Mouse (Mus musculus) kidney, postnatal 14 days (tissue): Measurements from ENCODE around the gene Iba57.

Experiments
- DNase-seq: peaks from one replicate; pipeline ENCODE4 v3.0.0; 2022; ENCODE audit warnings: mixed read lengths

Gene Iba57

DNA sequence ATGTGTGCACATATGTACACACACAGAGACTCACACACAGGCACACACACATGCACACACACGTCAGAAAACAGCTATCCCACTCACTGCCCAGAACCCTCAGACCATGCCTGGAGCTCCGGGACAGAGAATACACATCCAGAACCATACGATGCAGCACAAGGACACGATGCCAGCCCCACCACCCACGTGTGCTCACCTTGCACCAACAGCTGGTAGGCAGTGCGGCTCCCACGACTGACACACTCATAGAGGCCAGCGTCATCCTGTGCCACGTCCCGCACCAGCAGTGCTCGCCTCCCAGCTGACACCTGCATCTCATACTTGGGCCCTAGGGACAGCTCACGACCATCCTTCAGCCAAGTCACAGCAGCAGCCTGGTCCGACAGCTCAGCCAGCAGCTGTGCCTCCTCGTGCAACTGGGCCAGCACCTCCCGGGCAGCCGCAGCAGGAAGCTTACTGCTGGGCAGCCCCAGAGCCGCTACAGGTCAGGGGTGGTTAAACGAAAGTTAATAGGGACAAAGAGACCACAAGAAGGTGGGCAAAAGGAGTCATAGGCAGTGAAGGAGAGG is 32.1 kb downstream of the Iba57 start:
- no peak for DNase-seq

DNA sequence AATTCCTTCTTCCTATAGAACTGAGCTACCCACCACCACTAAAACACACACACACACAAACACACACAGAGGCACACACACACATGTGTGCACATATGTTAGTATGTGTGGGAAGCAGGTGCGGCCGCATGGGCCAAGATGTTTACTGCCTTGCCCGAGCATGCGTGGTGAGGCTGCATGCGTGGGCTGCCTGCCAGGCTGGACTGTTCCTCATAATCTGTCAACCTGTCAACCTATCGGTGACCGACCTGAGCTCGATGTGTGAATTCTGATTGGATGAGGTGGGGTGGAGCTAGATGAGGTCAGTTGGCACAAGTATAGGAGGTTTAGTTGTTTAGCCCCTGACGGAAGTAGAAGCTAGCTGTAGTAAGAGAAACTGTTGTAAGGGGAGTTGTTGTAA is 32.8 kb downstream of the Iba57 start:
- DNase-seq, result no peak

DNA sequence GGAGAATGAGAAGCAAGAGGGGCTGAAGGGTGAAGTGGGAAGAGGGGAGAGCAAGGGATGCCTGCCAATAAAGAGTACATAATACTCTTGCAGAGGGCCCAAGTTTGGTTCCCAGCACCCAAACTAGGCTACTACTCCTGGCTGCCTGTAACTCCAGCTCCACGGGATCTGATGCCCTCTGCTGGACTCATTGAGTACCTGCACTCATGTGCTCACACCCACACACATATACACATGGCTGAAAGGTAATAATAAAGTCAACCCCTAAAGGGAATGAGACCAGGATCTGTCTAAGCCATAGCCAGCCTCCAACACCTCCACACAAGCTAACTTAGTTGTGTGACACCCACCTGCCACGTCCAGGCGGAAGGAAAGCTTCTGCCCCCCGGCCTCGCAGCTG is 57.6 kb downstream of the Iba57 start:
- no peak for DNase-seq
